Mouse (Mus musculus): ENCODE measurements around the gene Sft2d2.

Gene Sft2d2

DNA sequence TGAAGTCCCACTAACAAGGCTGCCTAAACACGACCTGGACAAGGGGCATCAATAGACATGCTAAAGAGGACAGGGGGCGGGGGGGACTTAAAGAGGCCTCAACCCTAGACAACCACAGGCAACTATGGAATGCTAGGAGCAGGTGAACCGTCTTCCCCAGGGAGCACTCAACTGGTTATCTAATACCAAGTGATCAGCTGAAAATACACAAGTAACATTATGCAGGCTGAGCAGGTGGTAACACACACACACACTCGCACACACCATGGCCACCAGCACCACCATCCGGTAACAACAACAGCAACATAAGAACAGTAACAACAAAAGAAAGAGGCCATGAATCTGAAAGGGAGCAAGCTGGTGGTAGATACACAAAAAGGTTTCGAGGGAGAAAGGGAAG, 4.2 kb downstream of the Sft2d2 start:
- DNase-seq: no peak

DNA sequence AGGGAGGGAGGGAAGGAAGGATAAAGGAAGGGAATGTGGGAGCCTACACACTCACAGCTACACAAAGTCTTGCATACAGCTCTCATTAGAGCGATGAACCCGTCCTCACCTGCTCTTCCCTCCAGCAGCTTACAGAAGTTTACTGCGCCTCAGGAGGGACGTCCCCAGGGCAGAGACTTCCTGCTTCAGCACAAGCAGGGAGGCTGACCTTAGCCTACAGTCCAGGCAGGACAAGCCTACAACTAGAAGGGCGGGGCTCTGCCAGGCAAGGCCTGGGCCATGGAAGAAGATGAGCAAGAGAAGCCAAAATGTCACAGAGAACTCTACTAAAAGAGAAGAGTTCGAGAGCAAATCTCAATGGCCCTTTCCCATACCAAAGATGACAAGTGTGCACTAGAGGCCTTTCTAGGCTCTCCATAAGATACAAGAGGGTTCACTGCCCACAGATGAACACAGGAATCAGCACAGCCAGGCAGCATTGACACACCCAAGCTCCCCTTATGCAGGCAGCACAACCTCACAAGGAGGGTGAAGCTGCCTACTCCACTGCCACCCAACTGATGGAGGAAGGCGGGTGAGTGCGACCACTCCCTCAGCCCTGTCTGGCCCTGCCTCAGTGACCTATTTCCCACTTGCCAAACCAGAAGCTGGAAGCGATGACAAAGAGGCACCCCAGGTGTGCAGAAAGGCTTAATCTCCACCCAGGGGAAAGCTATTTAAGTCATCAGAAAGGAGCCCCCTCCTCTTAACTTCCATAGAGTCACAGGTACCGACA, 5.2 kb downstream of the Sft2d2 start:
- DNase-seq: no peak

DNA sequence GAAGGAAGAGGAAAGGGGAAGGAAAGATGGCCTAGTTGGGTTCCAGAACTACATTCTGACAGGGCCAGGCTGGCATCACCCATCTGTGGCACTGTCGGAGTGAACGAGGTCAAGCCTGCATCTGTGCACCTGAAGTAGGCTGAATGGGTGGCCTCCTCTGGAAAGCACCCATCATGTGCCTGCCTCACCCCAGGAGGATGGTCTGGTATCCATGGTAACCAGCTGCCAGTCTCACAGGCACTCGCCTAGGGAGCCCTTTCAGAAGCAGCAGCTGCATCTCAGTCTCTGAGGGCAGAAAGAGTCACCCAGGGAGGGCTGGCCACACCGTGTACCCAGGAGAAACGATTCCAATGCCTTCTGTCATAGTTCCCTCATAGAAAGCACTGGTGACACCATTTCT, 6.9 kb downstream of the Sft2d2 start:
- DNase-seq: no peak

DNA sequence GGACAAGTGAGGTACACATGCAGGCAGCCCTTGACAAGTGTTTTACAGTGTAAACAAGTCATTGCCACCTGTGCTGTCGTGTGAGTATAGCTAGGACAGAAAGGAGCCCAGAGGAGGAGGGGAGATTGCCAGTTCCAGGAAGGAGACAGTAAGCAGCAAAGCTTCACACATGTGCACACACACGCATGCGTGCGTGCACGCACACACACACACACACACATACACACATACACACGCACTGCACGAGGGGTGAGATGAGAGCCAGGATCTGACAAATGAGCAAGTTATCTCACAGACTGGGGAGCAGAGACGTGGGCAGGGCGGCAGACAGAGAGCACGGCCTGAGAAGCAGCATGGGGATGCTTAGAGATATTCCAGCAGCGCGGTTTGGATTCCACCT, 7.7 kb downstream of the Sft2d2 start:
- DNase-seq: no peak

DNA sequence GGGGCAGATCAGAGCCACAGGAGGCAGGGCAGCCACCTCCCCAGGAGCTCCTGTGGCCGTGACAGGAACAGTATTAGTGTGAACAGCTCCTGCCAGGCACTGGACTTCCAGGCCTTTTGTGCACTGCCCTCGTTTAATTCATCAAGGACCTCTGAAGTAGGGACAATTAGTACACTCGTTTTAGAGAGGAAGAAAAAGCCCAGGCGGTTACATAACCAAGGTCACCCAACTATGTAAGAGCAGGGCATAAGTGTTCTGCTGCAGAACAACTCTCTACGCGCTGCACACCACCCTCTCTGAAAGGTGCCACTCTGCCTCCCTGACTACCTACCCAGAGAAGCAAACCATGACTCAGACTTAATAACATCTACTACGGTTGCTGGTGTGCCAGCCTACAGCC, 9.1 kb downstream of the Sft2d2 start:
- DNase-seq: peak; percentile 40

DNA sequence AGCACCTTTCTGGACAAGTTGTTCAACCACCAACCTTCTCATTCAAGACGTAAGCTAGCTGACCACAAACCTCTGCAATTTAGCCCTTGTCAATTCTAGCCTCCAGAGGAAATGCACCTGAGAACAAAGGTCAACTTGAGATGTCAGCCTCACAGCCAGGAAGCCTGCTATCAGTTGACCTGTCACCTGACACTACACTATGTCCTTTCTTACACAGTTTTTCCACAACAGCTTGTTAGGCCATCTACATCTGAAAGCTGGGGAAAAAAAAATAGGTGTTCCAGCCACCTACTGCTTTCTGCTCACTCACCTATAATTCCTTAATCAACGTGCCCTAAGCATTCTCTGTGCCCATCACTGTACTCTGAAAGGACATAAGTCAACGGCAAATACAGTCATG, 10.1 kb downstream of the Sft2d2 start:
- no peak for DNase-seq

DNA sequence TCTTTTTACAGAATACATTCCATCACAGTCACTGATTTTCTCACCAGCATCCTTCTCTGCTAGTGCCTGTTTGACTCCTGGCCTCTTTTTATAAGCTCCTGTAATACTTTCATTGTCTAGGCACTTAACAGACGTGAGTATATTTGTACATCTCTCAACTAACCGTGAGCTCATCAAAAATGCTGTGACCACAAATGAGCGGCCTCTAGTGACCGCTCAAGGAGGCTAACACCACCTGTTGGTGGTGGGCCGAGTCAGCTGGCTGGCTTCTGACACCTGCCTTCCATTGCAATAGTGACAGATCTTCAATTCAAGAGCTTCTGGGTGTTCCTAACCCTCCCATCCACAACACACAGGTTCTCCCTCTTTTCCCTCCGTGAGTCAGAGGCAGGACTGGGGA, 10.8 kb downstream of the Sft2d2 start:
- DNase-seq: peak; percentile 43

DNA sequence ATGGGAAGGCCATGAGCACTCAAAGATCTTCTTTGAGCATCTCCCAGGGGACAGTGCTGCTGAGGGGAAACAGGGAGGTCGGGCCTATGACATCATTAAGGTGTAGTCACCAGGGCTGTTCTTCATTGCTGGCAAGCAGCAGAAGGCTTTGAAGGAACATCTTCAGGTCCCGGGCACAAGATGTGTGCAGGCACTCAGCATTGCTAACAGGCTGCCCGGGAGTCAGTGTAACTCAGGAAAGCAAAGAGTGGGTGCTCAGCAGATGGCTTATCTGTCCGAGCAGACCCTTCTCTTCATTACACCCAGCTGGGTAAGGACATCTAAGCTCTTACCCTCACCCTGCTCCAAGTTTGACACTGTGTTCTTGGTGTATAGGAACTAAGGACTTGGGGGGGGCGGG, 14.9 kb downstream of the Sft2d2 start:
- no peak for DNase-seq

DNA sequence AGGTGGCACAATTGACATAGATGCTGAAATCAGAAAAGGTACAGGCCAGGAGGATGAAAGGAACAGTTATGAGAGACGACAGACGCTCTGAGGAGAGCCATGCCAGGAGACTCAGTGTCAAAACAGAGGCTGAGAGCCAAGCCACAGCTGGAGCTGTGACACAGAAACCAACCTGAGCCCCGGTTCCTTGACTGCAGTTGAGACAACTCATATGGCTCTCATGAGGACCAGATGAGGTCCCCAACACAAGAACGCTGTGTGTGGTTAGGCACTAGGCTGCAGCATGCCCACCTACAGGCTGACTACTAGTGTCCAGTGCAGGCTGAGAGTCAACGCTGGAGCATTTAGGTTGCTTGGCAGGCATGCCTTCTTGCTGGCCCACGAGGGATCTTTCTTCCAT, 16.2 kb downstream of the Sft2d2 start:
- no peak for DNase-seq

DNA sequence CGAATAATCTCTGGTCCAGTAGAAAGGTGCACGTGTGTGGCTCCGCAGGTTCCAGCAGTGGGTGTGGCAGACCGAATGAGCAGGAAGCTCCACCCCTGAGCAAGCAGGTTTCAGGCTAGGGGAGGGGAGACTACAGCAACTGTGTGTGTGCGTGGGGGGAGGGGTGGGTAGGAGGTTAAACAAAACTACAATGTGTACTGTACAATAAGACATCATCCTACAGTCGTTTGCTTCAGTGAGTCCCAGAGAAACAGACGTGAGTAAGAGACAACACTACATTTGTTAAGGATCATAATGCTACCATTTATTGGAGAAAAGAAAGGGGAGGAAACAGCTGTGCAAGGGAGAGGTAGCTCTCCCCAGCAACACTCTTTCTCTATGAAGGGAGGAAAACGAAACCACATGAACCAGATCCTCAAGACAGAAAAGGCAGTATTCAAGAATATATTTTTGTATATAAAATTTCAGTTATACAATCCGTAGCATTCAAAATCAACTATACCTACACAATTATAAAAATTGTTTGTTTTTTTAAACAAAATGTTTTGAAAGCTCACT, 20.1 kb downstream of the Sft2d2 start:
- DNase-seq: no peak

DNA sequence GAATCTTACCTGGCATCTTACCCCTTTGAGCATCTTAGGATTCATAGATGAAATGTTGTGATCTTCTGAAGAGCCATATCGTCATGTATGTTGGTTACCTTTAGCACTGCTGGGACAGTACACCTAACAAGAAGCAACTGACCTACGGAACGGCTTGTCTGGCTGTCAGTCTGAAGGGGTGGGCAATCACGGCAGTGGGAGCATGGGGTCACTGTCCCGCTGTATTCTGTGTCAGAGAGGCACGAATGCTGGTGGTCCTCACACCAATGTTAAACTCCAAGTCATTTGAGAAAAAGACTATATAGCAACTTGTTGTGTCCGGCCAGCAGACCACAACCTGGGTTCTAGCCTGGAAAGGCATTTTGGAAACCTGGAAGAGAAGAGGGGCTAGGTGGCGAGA, 23.0 kb downstream of the Sft2d2 start:
- no peak for DNase-seq

DNA sequence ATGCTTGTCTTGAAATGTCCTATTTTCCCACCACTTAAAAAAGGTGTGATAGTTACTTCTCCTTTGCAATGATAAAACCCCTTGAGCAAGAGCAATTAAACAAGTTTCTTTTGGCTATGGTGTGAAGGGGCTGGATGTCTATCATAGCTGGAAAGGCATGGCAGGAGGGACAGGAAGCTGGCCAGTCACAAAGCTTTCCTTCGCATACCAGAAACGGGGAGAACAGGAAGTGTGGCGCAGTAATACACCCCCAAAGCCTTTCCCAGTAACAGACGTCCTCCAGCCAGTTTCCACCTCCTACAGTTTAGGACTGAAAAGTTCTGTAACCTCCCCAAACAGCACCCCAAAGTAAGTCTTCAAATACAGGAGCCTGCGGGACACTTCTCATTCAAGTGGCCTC, 24.1 kb downstream of the Sft2d2 start:
- no peak for DNase-seq

DNA sequence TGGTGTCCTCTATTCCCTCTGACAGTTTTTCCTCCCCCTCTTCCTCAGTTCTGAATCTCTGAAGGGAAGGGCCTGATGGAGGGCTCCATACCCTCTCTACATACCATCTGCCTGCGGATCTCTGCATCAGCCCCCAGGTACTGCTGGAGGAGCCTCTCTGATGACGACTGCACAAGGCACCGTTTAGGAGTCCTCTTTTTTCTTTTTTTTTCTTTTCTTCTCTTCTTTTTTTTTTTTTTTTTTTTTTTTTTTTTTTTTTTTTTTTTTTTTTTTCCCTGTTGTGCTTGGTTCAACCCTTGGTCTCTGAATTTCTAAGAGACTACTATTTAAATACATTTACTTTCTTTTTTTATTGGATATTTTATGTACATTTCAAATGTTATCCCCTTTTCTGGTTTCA, 24.8 kb downstream of the Sft2d2 start:
- no peak for DNase-seq

DNA sequence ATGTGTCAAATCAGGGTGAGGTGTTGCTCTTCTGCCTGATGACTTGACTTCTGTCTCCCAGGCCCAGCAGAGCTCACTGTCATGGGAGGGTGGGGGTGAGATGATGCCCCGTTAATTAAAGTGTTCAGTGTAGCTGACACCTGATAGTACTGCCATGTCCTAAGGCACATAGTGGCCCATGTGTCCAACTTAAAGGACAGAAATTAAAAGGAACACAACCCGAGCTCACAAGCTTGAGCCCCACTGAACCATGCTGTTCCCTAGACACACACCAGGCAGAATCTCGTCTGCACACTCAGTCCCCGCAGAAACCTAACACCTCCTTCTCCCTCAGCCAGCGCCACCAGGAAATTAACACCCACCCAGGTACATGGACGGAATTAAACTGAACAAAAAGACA, 29.3 kb downstream of the Sft2d2 start:
- DNase-seq: no peak

DNA sequence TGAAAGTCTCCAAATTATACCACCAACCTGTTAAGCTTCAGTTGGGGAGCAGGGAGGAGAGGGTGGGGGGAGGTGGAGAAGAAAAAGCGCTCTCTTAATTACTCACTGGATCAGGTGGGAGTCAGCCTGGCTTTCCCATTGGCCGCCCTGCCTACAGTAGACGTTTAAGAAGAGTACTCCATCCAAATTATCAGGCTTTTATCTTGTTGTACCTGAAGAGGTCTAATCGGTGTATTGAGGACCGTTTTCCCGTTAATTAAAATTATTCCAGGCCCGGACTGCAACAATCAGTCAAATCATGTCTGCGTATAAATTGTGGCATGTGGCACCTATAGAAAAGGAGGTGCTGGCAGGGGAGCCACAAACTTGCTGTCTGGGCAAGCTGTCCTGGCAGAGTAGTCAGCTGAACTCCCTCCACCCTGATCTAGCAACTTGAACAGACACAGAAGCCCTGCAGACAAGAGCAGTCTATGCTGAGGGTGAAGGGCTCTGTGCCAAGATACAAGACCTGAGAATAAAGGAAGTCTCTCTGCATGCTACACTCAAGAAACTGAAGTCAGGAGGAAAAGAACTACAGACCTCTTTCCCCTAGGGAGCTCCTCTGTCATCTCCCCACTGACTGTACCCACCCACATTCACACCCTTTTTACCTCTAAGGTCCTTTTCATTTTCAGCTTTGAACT, 33.4 kb downstream of the Sft2d2 start, which contains the start of gene Tbx19:
Gene Tbx19 (minus strand): TSS at position 51 of the 683 bp plus-strand sequence.
- no peak for DNase-seq

DNA sequence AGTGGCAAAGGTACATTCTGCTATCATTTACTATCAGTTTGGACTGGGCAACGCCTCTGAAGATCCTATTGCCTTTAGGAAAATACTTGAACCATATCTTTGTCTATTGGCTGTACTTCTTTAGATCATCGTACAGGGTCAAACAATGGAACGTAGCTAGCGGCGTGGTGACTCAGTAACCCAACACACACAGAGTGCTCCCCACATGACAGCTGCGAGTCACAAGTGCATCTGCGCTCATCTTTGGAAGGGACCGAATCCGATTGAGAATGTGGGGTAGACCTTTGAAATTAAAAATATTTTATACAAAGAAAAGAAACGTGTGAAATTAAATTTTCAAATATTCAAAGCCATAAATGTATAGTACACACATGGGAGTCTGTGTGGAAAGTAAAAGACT, 35.4 kb downstream of the Sft2d2 start:
- DNase-seq: no peak

DNA sequence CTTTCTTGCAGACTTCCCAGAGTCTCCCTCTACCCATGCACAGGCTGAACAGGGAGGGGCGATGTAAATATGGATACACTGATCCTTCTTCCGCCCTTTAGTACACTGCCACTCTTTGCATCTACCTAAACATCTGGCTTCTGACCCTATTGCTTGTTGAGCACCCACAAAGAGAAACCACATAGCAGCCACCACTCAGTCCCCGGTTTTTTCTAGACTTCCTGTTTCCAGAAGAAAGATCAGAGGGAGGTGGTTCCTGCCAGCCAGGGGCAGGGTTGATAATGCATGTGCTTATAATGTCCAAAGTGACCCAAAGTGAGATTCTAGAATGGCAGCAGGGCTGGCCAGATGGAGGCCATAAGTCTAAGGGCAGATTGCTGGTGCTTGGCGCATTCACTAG, 40.1 kb downstream of the Sft2d2 start:
- no peak for DNase-seq

DNA sequence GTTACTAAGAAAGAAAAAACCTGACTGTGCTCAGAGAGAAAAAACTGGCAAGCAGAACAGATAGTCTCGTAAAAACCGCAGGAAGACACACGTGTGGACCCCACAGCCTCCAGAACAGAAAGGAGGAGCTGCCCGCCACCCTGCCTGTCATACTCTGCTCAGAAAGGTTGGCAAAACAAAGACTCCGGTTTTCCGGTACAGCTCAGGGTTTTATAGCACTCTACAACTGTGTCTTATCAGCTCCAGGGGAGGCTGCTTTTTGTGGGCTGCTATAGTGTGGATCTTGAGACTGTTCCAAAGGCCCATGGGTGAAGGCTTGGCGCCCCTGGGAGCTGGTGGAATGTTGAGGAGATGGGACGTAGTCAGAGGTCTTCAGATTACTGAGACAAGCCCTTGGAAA, 43.0 kb downstream of the Sft2d2 start:
- no peak for DNase-seq

DNA sequence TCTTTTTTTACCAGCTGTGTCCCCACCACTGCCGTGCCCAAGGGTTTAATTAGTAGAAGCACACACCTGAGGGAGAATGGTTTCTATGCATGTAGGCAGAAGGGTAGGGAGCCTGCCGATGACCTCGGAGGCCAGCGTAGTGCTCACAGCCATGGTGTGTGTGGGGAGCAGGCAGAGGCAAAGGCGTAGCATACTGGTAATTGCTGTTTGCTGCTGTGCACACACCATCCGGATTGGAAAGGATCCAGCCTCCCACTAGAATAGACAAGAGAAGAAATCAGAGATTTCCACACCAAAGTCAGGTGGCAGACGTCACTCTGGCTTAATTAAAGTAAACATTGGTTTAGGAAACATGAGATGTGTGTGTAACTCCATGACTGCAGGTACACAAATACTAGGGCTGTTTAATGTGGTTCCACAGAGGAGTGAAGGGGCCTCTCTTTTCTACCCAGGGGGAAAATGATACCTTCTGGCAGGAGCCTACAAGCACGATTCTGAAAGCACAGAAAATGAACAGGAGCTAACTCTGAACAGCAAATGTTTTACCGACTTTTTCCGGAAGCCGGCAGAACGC, 51.8 kb downstream of the Sft2d2 start:
- DNase-seq: peak; percentile 12

DNA sequence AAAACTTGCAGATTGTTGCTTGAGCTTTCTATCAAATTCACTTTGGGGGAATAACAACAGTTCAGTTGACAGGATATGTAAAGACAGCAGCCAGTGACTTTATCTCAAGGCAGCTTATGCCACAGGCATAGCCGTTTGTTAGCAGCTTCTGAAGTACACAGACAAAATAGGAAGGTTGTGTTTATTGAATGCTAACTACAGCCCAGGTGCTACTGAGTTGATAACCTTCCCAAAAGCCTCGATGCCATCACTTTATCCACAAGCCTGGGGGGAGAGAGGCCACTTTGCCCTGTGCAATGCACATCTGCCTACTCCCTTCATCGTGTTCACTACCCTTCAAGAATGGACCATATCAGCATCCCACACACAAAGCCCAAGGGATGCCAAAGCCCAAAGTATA, 54.0 kb downstream of the Sft2d2 start:
- no peak for DNase-seq

DNA sequence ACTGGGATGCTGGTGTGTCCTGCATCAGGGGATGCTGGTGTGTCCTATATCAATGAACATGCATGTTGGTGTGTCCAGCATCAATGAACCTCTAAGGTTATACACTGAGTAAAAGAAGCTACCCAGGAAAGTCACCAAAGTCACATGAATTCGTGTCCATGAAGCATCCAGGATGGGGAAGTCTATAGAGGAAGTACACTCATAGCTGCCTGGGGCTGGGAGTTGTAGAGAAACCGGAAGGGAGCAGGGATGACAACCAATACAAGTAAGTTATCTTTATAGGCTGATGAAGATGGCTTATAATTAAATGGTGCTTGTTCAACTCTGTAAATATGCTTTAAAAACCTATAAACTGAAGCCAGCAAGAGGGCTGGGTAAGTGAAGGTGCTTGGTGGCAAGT, 60.4 kb downstream of the Sft2d2 start:
- no peak for DNase-seq

DNA sequence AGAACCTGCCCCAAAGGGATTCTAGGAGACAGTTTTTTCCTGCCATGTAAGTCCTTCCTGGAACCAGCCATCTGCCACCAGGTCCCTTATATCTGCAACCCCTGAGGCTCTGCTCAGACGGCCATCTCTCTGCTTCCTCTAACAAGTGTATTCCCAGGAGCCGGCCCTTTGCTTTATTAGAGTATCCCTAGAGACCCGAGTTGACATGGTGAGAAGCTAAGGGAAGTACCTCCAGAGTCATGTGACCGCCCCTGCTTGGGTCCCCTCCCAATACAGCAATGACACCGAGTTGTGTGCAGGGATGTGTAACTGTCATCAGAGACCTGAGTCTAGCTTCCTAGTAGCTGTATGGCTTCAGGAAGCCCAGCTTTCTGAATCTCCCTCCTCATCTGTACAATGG, 61.0 kb downstream of the Sft2d2 start:
- no peak for DNase-seq

DNA sequence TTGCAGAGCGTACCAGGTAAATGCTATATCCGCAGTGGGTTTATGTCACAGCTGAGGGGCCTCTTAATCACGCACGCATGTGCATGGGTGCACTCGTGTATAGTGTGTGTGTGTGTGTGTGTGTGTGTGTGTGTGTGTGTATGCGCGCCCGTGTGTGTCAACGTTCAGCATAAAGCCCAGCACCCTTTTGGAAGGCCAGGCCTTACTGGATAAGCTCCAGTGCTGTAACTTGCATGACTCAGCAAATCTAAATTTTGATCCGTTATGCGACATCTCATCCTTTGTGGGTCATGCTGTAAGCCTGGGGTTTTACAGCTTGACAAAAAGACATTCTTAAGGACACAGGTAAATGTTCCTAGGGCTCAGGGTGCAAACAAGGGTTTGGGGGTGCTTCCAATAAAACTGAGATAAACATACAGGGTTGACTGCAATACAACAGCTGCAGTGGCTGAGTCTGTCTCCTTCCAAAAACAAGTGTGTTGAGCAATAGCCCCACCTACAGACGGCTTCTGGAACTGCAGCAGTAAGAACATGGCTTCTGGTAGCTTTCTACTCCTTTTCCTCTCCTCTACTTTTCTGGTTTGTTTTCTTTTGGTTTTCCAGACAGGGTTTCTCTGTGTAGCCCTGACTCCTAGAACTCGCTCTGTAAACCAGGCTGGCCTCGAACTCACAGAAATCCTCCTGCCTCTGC, 61.9 kb downstream of the Sft2d2 start:
- DNase-seq: peak; percentile 71
